Mouse (Mus musculus): ENCODE data around the gene Map9.

DNA sequence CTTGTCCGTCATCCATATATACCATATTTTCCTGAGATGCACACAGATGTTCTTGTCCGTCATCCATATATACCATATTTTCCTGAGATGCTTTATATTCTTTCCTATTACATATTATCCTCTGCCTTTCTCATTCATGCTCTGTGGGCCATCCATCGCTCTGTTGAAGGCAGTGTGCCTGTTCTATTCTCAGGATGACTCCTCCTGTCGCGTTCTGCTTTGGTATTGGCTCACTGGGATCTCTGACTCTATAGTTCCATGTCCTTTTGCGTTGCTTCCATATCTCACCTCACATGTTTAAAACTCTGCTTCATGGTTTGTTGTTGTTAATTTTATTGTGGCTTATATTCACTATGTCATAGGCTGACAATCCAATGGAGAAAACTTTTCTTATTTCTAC, 48.0 kb downstream of the Map9 start:
- TF ChIP-seq POLR2A (IDR thresholded peaks at IDR 0.05; ENCODE audit: extremely low read depth, insufficient read depth, low read length), result no peak
- TF ChIP-seq CTCF (IDR thresholded peaks at IDR 0.05; ENCODE audit: extremely low read depth, insufficient read depth, low read length), result no peak
